Mouse (Mus musculus) urinary bladder, postnatal 25 days (tissue): ENCODE measurements around the gene Rasgef1a.
A peak's percentile ranks its signal among the peaks of the same experiment; 100 is the strongest.

Experiments used
- DNase-seq: peaks from one replicate; pipeline ENCODE4 v3.0.0; 2022; ENCODE audit warnings: low spot score

Rasgef1a gene

DNA sequence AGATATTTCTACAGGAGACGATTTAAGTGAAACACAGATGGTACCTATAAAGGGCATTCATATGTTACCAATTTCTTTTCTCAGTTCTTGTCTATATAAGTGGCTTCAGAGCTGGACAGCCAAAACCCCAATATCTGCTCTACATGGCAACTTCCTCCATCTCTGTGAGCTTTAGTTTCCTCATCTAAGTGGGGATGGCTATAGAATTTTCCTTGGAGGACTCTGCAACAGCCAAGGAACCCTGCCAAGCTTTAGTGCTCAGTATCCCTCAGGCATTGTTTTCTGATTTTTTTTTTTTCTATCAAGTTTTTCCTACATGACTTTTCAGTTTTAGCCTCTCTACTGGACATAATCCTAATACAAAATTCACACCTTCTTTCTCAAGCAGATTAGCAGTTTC, 123.2 kb downstream of the Rasgef1a start:
- DNase-seq, result no peak

DNA sequence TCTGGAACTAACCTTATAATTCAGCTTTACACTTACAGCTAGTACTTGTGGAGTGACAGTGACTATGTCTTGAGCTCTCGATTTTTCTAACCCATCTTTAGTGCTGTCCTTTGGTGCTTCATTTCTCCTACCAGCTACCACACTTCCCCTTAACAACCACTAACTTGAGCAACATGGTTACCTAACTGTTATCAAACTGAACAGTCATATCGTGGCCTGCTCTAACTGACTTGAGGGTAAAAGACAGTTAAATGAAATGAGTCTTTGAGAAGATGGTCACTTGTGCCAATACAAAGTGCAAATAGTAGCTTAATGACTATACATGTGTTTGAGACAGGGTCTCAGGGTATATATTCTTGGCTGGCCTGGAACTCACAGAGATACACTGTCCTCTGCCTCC, 125.9 kb downstream of the Rasgef1a start:
- no peak for DNase-seq

DNA sequence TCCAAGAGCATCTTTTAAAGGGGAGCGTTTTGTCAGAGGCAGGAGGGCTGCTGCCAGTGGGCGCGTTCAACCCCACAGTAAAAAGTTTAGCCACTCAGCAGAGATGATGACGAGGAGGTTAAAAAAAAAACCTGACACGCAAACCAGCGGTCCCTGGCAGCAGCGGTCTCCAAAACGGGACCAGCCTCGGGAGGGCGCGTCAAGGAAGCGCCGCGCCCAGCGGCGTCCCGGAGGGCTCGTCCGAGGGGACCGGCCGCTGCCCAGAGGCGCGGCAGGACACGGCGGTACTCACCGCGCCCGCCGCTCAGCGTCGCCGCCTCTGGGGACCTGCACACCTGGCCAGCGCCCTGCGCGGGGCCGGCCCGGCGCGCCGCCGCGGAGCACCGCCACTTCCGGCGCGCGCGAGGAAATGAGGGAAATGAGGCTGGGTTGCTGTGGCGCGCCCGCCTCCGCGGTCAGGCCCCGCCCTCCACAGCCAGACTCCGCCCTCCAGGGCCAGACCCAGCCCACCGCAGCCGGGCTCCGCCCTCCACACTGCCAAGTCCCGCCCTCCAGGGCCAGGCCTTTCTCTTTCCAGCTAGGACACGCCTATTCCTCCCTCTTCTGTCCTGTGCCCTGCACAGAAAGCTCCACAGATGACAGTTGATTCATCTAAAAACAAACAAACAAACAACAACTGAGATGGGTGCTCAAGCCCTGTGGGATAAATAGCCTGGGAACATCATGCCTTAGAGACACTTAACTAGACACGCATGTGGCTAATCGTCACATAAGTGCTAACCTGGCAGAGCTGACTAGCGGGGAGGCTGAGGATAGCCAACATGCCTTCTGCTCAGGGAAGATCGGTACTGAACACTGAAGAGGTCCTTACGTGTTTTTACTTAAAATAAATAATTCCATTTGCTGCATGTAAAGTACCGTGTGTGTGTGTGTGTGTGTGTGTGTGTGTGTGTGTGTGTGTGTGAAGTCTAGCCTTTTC, 127.8 kb downstream of the Rasgef1a start, which contains the start of gene Csgalnact2:
Gene Csgalnact2 (minus strand): TSS at position 410 of the 979 bp plus-strand sequence.
- peak; percentile 97 for DNase-seq

GRCm38 (mm10) chr6:118140961-118141360, 129.7 kb downstream of the Rasgef1a start:
- no peak for DNase-seq
